Mouse (Mus musculus) right cerebral cortex, postnatal 36 days (tissue): Measurements from ENCODE around the gene Pik3c2g.

Experiments
- DNase-seq, 2 experiments: peaks; one replicate each; pipeline ENCODE4 v3.0.0; 2022; ENCODE audit warnings: low spot score in 2 of 2, mixed read lengths in 1 of 2

Gene Pik3c2g

DNA sequence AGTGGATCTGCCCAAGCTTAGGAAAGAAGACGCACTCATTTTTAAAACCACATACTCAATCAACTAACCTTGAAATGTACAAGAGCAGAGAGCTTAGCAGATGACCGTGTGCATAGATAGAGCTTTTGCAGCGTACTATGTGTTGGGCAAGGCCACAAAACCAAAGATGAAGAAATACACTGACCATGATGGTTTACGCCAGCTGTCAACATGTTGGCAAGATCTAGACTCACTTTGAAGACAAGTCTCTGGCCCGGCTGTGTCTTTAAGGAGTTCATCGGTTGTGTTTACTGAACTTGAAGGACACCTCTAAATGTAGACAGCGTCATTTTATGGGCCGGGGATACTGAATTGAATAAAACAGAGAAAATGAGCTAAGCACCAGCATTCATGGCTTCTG lies 254.3 kb downstream of the Pik3c2g start:
- no peak for DNase-seq

DNA sequence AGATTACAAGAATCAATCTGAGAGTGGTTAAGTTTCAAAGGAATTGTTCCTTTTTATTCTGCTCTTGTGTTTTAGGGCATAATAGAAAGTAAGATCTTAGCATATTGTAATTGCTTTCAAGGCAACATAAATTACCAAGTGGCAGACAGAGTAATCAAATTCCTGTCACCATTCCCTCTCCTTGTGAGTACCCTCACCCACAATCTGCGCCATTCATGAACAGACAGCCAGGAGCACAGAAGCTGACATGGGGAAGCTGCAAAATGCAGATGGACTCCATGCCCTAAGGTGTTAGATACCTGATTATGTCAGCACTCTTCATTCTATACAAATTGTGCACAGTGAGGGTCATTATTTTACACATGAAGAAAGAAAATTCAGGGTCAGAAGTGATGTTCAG lies 255.6 kb downstream of the Pik3c2g start:
- DNase-seq: no peak

DNA sequence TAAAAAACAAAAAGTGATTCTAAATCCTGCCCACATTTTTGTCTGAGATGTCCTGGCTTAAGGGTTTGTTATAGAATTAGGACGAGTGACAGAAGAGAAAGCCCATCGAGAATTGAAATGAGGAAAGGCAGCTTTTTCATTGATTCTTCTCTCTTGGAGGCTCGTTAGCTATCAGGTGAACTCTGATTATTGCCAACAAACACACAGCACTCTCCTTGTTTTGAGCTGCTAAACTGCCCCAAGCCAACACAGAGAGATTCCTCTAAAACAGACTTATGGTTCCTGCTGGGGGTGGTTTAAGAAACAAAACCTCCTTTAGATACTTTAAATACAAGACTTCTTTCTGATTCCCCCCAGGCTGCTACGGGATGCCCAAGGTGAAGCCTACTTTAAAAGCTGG lies 256.5 kb downstream of the Pik3c2g start:
- no peak for DNase-seq

DNA sequence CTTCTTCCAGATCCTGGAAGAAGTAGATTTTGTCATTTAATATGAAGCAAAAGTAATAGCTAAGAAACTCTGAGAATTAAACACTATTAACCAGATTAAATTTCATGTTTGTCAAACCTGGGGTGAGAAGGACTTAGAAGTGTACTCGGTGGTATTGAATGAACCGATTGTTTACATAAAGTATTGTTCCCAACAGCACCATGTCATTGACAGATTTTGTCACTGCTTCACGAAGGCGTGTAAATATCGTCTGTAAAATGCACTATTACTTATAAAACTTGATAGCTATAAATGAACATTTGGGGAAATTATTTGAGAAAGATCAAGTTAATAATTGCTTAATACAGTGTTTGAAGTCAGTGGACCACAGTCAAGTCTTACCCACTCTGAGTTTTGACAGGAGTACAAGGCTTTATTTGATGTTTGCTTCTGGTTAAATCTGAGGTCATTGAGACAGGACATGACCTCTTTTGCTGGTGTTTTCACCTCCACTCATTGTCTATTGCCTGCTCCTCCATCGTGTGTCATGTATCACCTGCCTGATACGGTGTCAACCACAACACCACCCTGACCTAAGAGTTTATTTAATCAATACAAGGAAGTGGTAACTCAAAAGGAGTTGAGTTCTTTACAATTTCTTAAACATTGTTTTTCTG lies 260.0 kb downstream of the Pik3c2g start:
- DNase-seq: no peak

DNA sequence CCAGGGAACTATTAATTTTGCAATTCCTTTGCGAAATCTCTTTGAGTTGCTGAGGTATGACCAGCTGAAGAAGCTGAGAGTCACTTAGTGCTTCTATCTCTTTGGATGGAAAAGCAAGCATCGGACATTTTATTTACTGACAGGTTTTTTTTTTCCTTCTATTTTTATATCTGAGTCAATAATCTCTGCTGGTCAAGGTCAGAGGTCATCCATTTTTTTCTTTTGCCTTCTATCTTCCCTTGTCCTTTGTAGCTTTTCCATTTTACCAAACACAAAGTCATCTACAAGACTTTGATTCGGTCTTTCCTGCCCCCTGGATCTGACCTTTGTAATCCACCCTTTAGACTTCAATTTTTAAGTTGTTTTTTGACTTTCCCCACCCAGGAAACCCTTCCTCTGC lies 262.9 kb downstream of the Pik3c2g start:
- DNase-seq: no peak

DNA sequence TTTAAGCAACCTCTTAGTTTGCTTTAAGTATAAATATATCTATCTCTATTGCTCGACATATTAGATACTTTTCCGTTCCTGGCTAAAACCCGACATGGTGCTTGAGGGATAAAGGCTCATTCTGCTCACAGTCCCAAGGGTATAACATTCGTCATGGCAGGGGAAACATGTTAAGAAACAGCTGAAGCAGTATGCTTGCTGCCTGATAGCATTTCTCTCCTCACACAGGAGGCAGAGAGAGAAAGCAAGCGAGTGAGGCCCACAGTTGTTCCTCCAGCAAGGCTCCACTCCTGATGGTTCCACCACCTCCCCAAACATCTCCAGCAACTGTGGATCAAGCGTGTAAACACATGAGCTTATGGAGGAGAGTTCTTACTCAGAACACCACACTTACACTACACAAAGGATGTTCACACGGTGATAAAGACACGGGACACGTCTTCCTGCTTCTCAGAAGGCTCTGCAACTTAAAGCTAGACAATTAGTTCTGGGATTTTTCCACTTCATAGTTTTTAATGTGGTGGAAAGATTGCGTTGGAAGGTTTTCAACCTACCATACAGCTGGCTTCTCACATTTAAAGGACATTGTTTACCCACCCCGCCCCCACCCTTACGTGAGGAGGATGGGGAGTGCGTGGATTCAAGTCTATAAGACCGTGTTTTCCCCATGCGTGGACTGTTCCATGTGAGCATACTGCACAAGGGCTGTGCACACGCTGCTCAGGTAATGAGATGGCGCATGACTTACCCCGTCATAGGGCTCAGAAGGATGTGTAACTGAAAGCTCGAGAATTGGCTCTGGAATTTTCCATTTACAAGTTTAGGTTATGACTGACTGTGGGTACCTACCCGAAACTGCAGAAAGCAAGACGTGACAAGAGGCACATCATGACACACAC lies 264.9 kb downstream of the Pik3c2g start:
- no peak for DNase-seq

DNA sequence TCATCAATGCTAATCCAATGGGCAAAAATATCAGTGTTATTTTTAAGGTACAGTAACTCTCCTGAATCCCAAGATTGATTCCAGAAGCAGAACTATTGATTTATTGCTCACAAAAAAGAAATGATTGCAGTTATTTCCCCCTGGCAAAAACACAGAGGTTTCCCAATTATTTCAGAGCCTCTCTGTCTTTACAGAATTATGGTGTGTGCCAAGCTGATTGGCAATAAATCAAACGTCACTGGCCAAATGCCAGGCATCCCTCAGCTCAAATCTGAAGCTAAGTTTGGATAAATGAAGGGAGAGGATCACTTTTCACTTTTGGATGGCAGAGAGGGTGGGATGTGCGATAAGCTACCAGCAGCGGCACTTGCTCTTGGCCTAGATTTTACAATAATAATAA lies 265.8 kb downstream of the Pik3c2g start:
- DNase-seq: no peak

DNA sequence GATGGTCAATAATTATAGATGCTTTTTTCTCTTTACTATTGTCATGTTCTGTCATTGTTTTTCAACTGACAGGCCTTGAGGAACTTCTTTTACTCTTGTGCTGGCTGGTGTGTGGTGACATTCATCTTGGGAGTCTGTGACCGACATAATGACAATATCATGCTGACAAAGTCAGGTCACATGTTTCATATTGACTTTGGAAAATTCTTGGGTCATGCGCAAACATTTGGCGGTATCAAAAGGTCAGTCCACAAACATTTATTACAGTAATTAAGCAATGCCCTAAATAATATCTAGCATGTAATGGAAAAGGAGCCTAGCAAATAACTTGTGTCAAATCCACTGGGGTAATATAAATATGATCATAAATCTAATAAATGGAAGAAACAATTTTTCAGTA lies 273.1 kb downstream of the Pik3c2g start:
- DNase-seq: no peak

DNA sequence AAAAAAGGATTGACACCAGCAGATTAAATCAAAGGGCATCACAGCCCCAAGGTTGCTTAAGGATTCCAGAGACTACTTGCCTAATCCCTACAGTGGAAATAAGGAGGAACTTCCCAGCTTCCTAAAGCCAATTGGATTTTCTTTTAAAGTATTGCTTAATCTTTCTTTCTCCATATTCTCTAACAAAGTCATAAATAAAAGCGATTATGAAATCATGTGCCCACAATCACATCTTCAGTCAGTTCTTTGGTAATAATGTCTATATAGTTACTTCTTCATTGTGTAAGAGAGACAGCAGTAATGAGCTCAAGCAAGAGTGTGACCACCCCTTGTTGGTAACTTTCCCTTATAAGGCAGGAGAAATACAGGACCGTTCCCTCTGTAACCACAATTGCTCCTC lies 274.5 kb downstream of the Pik3c2g start:
- DNase-seq: no peak

DNA sequence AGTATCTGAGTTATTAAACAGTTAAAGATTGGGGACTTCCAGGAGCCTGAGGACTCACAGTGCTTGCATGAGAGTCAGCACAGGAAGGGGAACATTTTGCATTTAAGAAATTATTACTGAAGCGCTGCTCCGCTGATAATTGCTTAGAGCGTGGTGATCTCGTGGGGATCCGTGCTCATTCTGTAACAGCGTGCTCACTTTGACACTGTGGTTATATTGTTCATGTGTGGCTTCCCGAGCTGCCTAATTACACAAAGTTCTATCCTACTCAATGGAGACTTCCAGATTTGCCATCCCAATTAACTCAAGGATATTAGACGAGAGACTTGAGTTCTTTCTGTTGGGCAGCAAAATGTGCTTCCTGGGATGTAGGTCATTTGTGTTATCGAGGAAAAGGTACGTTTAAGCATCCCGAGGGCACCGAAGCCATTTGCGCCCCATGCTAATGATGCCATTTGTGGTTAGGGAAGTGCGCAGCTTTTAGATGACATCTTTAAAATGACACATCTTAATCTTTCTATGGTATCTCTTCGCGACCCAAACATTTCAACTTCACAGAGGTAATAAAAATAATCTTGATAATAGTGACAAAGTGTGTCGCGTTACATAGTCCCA lies 278.1 kb downstream of the Pik3c2g start:
- no peak for DNase-seq

DNA sequence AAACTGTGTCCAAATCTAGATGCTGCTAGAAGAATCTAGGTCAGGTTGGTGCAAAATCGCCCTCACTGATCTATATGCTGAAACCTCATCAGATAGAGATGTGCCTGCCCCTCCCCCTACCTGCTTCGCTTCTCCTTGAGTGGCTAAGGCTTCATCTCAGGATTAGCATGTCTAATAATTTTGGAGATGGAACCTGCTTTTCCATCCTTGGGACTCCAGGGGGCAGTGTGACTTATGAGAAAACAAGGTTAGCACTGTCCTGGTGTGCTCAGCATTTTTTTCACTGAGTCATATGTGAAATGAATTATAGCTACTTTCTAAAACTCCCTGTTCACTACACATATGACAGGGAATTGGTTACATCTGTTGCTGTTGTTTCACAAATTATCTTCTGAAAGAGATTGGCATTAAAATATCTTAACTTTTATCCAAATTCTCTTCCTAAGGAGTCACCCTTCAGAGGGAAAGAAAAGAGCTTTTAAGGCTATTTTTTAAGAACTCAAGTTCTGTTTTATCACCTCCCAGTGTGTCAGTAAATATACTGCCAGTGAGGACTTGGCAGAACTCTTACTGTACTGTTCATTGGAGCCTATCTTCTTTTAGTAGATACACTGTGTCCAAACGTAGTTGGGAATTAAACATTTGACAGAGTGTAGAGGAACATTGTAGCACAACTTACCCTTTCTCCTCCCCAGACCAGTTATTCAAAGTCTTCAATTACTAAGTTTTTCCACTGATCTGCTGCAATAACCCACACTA lies 287.6 kb downstream of the Pik3c2g start:
- peak; percentile 39 to 48 for DNase-seq

DNA sequence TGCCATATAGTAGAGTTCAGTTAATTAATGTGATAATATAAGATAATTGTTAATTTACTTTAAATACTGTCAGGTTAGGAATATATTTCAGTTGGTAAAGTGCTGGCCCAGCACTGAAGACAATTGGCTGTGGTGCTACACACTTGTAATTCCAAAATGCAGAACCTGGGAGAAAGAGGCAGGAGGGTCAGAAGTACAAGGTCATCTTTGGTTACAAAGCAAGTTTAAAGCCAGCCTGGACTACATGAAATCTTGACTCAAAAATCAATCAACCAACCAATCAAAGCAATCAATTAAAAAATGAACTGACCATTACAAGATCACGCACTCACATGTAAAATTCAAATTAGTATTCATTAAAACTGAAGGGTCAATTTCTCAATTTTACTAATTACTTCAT lies 289.7 kb downstream of the Pik3c2g start:
- no peak for DNase-seq

DNA sequence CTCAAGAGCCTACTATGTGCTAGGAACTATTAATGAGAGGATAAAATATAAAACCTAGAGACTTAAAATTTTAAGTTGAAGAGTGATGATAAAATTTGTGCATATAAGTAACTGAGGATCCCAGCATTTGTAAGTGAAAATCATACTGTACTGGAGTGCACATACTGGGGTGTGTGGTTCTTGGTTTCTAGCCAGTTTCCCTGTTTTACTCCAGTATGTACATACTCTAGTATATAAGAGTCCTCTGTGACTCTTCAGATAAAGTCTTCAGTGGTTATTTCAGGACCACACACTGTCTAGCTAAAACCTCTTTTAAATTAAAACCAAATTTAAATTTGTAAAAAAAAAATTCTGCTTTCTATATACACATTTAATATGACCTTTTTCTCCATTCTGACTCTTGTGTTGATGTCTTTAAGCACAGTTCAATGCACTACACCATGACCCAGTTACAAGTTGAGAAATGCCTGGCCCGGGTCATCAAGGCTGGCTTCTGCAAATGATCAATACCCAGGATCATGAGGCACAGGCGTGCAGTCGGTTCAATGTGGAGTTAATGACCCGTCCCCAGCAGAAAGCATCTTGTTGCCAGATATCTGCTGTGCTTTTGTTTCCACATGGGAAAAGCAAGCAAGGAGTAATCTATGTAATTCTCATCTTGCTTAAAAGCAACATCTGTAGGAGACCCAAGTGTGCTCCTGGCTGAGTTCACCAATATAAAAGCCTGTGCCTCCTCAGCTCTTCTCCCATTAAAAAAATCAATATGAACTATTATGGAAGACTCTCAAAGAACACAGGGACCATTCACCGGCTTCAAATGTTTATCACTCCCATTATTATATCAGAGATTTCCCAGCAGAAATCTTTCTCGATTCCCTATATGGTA lies 290.7 kb downstream of the Pik3c2g start:
- no peak for DNase-seq

DNA sequence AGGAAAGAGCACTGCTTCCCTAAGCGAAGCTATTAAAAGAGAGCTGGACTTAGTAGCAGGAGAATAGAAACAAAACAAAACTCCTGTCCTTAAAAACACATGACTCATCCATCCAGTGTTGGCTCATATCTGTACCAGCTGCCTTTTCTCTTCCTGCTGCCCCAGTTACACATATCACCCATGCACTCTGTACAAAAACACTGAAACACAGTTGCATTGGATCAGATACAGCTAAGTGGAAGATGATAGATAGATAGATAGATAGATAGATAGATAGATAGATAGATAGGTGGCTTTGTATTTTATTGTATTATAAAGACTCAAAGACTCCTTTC lies 291.3 kb downstream of the Pik3c2g start:
- no peak for DNase-seq

DNA sequence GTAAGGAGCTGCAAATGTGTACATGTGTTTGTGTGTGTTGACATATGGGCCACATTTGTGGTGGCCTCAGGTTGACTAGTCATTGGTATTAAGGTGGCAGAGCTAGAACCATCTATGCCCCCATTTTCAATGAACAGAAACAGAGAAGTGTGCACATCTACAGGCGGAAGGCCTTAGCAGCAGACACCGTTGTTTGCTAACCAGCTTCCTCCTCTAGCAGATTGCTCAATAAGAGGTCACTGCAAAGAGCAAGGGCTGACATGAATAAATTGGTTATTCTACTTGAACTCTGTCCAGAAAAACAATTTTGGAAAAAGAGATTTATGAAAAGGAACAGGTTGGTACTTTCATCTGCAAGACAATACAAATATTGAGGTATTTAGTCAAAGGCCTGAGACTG lies 295.1 kb downstream of the Pik3c2g start:
- DNase-seq: no peak

DNA sequence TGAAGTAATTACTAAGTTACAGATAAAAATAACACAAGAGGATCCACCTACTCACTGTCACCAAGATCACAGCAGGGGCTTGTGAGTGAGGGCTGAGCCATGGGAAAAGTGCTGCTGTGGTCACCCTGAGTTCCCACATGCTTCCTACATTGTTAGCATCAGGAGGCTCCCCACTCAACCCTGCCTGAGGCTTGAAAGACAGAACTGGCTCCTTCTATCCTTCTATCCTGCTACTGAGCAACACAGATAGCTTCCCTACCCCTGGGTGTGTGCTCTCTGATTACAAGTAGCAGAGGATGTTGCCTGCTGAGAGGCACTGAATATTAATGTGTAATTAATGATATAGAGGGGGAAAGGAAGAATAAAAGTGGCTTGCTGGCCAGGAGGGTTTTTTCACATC lies 300.2 kb downstream of the Pik3c2g start:
- no peak for DNase-seq

DNA sequence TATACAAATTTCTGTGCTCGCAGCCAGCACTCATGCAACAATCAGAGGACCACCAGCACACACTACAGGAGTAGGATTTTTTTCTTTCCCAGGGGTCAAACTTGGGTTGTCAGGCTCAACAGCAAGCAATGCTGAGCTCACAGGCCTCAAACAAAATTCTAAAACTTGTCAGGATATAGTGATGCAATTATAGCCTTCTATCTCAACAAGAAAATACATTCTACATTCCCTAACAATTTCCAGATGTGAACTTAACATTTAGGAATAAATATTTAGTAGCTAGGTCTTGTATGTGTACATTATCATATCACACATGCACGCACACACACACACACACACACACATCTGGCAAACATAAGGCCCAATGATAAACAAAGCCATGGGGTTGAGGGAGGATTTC lies 308.6 kb downstream of the Pik3c2g start:
- DNase-seq: no peak

DNA sequence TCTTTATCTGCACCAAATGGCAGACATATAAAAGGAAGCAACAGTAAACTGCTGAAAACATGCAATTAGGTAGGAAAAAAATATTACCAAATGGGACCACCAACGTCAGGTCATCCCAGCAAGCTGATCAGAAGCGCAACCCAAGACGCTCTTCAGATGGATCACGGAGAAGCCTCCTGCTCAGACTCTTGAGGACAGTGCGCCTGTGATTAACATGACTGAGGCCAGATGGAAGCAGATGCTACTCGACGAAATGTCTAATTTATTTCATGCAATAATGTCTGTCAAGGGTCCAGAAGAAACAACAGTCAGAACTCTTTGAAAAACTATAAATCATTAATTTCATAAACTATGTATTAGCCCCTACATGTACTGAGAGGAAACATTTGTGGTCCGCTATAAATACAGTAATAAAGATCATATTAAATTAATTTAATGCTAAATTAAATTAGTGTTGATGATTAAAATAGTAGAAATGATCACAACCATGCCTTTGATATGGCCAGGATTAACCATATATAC lies 312.7 kb downstream of the Pik3c2g start:
- no peak for DNase-seq

DNA sequence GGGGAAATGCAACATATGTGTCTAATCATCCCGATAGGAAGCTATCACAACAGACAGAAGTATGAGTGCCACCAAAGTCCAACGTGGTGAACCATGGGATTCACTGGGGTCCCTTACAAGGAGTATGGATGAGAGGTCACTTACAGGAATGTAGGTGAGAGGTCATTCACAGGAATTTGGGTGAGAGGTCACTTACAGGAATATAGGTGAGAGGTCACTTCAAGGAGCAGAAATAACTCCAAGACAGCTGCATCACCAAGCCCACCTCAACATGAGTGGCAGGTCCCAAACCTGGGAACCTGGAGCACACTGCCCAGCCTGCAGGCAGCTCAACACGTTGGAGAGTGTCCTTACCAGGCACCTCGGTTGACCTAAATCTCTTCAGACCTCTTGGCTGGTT lies 314.8 kb downstream of the Pik3c2g start:
- no peak for DNase-seq

DNA sequence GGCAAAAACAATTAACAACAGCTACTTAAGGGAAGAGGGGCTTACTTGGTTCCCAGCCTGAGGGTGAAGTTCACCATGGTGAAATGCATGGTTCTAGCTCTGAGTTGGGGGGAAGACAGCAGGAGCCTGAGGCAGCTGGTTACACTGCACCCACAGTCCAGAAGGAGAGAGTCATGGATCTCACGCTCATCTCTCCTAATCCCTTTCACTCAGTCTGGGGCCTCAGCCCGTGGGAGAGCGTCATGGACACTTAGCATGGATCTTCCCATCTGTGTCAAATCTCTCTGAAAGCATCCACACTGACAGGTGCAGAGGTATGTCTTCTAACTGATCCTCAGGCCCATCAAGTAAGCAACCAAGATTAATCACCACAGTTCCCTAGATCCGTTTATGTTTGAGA lies 320.1 kb downstream of the Pik3c2g start:
- no peak for DNase-seq
